In the genomic region with DNA sequence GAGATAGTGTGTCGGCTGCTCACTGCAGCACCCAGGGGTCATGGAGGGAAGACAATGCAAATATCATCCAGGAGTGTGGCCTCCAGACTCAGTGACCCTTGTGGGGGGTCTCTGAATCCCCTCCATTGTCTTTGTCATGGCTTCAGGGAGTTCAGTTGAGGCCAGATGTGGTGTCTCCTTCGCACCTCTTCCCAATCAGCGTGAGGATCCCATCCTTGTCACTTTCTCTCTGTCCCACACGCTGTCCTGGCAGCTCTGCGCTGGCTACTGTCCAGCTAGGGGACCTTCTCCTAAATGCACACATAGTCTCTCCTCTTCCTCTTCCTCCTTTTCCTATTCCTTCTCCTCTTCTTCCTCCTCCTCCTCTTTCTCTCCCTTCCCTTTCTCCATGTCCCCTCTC, we compare ENCODE assay signal across 36 mouse cellular contexts. TPM values are rescaled to one million over a fixed set of nuclear protein-coding genes. Genes with fewer than 3 reads are reported as not detected.
"Had no signal": no experiment of that assay in that cellular context is flagged by ENCODE, and none has a peak within 500 bp of the region (broad histone marks: within the 10 kb centered on the region; RNA-seq: fewer than 3 reads in every experiment).

No protein-coding gene starts in this region.

- ATAC-seq: forebrain, postnatal 0 days; hindbrain, embryonic 16.5 days; intestine, embryonic 16.5 days had no signal

- H3K9ac ChIP-seq: forebrain, postnatal 0 days; heart, embryonic 13.5 days; heart, embryonic 15.5 days; hindbrain, embryonic 14.5 days; kidney, embryonic 15.5 days; limb, embryonic 13.5 days; limb, embryonic 15.5 days had no signal

- H3K36me3 ChIP-seq: heart, embryonic 13.5 days; heart, embryonic 15.5 days; kidney, embryonic 15.5 days; limb, embryonic 13.5 days; limb, embryonic 15.5 days had no signal

- H3K4me2 ChIP-seq: heart, embryonic 11.5 days; heart, embryonic 13.5 days; heart, embryonic 15.5 days; hindbrain, embryonic 14.5 days; kidney, embryonic 15.5 days; limb, embryonic 13.5 days; limb, embryonic 15.5 days had no signal

- H3K9me3 ChIP-seq: heart, embryonic 13.5 days; heart, embryonic 15.5 days; kidney, embryonic 15.5 days; limb, embryonic 13.5 days; limb, embryonic 15.5 days had no signal

- H3K4me3 ChIP-seq: heart, adult 2 months; heart, embryonic 13.5 days; heart, embryonic 15.5 days; kidney, embryonic 15.5 days; limb, embryonic 13.5 days; limb, embryonic 15.5 days had no signal

- H3K27ac ChIP-seq: heart, adult 2 months; heart, embryonic 13.5 days; heart, embryonic 15.5 days; hindbrain, embryonic 14.5 days; kidney, embryonic 15.5 days; kidney, postnatal 0 days; limb, embryonic 13.5 days; limb, embryonic 15.5 days had no signal

- DNase-seq: forebrain, postnatal 0 days; gastrocnemius, postnatal 14 days; gastrocnemius, postnatal 36 days; heart, adult 11 months; heart, adult 2 months; heart, postnatal 14 days; heart, postnatal 36 days; kidney, adult 11 months; kidney, adult 2 months; kidney, adult 9 months; kidney, postnatal 14 days; kidney, postnatal 36 days; layer of hippocampus, adult 9-11 months; layer of hippocampus, postnatal 36 days; left cerebral cortex, postnatal 4 days had no signal

RNA-seq across cellular contexts. Expression of a gene that starts 59.1 kb away (rescaled TPM):
- total RNA-seq: gastrocnemius, adult 18-20 months; gastrocnemius, adult 8-10 months; gastrocnemius, postnatal 14 days; gastrocnemius, postnatal 36 days; heart, adult 2 months; heart, postnatal 14 days; heart, postnatal 36 days; hematopoietic stem cell, adult 5-6 weeks; layer of hippocampus, adult 18-20 months; layer of hippocampus, adult 8-10 months; layer of hippocampus, postnatal 36 days; left cerebral cortex, adult 18-20 months; left cerebral cortex, postnatal 10 days; left cerebral cortex, postnatal 25 days had no signal
- polyA plus RNA-seq: heart, adult 2 months; heart, embryonic 11.5 days; heart, embryonic 13.5 days; heart, embryonic 15.5 days; heart, postnatal 0 days; intestine, embryonic 14.5 days; intestine, embryonic 16.5 days; kidney, embryonic 15.5 days; kidney, postnatal 0 days; limb, embryonic 11.5 days had no signal
